Mouse (Mus musculus) mouse trophoblast stem cell (cell line): ENCODE measurements around the gene Gm4969.

ENCODE experiments used
- in situ Hi-C, 2 experiments: fragments of 300-500 bp; cut with MseI, MboI; formaldehyde crosslinking; loops; 2 replicates in 1 of 2; 3 replicates in 1 of 2; pipeline ENCODE4 v1.15.1; 2025

The Gm4969 gene

DNA sequence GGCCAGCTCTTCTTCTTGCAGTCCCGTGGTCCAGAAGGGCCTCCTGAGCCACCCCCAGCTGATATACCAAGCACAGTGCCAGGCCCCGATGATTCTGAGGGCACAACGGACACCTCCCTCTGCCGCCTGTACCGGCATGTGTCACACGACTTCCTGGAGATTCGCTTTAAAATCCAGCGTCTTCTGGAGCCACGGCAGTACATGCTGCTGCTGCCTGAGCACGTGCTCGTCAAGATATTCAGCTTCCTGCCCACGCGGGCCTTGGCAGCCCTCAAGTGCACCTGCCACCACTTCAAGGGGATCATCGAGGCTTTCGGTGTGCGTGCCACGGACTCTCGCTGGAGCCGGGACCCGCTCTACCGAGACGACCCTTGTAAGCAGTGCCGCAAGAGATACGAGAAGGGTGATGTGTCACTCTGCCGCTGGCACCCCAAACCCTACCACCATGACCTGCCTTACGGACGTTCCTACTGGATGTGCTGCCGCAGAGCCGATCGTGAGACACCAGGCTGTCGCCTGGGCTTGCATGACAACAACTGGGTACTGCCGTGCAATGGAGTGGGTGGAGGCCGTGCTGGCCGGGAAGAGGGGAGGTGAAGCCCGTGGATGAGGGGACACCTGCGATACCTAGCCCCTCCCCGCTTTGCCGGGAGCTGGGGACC is 18.6 kb upstream of the Gm4969 start:
- in situ Hi-C loops: no loop called here

DNA sequence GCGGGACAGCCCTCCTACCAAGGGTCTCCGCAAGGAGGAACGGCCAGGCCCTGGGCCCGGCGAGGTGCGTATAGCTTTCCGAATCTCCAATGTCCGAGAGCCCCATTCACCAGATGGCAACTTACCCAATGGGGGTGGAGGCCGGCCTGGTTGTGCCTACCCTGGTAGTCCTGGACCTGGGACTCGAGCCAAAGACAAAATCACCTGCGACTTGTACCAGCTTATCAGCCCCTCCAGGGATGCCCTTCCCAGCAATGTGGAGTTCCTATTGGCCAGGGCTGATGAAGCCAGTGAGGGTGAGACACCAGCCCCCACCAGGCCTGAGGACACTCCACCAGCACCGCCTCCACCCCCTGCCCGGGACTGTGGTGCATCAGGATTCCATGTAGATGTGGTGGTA is 18.0 kb upstream of the Gm4969 start:
- in situ Hi-C loops: no loop called here

DNA sequence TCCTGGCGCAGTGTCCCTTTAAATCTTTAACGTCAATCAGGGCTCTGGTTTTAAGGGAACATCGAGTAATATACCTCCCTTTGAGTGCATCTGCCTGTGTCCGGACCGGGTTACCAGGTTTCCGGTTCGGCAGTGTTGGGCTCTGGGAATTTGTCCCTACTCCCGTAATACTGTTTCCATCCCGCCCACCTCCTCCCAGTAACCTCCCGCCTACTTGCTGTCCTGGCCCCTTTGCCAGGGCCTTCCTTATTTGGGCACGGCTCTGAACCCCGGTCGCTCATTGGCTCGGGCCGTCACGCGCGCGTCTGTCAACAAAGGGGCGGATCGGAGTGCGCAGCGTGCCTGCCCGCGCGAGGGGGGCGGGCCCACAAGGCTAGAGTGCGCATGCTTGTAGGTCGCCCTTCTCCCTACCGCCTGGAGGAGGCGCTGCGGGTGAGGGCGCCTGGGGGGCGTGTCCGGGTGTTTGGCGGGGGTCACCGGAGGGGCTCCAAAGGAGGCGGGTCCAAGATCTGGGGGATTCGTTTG is 13.2 kb upstream of the Gm4969 start:
- in situ Hi-C loops: no loop called here

DNA sequence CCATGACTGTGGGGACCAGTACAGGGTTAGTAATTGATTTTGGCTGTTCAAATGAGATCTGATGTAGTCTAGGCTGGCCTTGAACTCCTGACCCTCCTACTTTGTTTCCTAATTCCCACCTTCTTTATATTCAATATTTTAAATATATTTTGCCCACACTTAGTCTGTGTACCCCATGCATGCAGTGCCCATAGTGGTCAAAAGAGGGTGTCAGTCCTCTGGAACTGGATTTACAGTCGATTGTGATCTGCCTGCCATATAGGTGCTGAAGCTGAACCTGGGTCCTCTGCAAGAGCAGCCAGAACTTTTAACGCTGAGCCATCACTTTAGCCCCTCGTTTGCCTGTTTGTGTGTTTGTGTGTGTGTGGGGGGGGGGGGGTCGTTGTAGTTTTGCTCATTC is 12.5 kb upstream of the Gm4969 start:
- in situ Hi-C loops: no loop called here

DNA sequence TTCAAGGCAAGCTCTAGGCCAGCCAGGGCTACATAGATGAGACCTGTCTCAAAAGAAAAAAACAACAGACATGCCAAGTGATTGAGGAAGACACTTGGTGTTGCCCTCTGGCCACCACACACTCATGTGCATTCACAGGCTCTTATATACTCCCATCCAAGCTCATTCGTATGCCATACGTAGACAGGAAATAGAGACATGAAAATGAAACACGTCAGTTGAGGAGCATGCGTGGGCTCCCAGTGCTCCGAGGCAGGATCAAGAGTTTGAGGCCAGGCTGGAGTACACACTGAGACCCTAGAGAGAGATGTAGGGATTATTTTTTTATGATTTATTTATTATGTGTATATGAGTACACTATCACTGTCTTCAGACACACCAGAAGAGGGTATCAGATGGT is 11.2 kb upstream of the Gm4969 start:
- in situ Hi-C loops: no loop called here

DNA sequence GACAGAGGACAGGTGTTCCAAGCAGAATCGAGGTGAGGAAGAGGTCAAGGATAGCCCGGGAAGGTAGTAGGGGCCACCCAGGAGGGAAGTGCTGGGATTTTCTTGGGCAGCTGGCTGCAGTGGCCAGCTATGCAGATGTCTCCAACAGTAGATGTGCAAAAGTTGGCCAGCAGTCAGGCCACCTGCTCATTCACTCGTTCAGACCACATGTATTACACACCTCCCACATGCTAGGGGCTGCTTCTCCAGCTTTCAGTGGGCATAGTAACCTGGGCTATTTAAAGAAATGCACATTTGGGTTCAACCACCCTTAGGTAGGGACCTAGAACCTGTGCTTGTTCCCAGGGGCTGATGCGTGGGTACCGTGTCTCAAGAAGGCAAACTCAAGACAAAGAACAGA is 9.6 kb upstream of the Gm4969 start:
- in situ Hi-C loops: no loop called here

DNA sequence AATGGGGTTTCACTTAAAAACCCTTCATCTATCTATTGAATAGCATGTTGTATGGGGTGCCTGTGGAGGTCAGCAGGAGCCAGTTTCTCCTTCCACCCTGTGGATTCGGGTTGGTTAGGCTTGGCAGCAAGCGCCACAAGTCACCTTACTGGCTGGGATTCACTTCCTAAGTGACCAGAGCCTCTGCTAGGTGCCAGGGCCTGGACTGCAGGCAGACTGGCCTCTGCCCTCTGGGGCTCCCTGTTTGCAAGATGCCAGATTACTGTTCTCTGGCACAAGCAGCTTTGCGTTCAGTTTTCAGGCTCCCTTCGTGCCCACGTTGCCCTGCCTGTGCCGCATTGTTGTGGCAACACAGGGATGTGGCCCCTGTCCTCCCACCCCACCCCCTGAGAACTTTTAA is 6.5 kb upstream of the Gm4969 start:
- in situ Hi-C loops: no loop called here

DNA sequence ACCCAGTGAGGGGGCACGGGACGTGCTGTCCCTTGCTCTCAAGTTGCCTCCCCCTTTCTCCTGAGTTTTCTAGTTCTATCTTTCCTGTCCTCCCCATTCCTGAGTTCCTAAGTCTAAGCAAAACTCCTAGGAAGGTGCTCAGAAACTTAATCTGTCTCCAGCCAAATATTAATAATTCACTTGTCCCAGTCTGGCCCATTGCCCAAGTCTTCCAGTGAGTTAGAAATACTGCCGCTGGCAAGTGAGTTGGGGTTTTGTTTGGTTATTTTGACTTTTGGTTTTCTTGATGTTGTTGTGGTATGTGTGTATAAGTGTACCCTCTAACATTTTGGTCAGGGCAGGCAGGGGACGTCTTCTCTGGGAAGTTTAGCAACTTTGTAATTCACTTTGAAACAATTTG is 3.5 kb upstream of the Gm4969 start:
- in situ Hi-C loops: no loop called here

DNA sequence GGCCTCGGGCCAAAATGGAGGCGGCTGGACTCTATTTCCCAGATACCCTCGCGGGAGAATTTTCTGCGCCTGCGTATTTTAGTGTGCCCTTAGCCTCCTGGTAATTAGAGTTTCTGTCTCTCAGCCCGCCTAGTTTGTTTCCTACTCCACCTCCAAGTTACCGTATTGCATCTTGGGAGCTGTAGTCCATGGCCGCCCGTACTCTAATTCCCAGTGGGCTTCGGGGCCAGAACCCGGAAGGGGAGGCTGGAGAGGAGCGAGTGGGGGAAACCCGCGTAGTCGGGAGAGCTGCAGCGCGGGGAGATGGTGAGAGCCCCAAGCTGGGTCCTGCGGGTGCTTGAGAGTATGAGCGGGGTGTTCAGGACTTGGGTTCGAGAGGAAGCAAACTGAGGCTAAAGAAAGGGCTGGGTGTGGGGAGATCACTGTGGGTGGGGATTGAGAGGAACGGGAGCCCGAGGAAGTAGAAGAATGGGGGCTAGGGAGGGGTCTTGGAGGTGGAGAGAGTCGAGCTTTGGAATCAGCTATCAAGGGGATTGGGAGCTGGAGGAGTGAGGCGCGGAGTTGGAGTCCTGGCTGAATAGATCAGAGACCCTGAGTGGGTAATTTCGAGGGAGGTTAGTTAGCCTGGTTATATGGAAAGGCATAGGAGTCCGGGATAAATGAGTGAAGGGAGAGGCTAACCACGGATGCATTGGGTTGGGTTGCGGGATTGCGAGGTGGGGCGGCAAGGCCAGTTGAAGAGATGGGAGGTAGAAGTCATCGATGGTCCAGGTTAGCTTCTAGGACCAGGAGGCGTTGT is 1.7 kb upstream of the Gm4969 start, which contains the start of gene Fbxo46:
TSS of gene Fbxo46 (plus strand) at position 229 of the 799 bp plus-strand sequence.
- in situ Hi-C loops: no loop called here

DNA sequence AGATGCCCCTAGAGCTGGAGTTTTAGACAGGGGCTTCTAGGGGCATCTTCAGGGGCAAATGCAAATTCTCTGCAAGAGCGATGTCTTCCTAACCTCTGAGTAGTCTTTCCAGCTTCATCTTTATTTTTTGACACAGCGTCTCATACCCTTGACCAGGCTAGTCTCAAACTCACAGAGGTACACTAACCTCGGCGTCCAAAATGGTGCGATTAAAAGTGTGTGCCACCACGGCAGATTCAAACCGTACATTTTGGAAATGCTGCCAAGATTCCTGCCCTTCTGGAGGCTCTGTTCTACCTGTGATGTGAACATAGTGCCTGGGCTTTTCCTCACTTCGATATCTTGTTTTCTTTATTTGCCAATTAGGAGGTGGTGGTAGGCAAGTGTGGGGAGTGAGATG is 915 bp upstream of the Gm4969 start:
- in situ Hi-C loops: no loop called here

DNA sequence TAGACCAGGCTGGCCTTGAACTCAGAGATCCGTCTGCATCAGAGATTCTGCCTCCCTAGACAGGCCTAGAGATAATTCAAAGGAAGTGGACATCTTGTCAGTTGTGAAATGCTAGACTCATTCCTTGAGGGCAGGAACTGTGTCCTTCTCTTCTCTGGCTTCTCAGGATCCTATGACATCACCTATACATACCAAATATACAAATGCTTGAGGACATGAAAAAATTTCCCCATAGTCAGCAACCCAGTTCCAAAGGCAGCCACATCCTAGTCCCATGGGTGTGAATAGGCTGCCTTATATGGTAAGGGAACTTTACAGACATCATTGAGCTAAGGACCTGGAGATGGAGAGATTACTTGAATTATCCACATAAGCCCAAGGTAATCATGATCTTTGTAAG is 8.6 kb downstream of the Gm4969 start:
- in situ Hi-C loops: no loop called here

DNA sequence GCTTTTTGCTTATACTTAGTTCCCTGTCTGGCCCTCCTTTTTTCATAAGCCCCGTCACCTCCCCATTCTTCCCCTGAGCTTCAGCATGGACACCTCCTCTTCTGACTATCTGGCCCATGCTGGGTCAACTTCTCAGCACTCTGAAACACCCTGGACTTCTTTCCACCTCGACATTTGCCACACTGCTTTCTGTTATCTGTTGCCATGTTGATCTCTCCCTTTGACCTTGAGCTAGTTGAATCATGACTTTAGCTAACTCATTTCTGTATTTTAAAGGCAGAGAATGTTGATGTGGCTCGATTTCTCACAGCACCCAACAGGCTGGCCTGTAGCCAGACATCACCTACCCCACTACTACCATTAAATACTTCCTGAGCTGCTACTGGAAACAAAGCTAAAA is 10.7 kb downstream of the Gm4969 start:
- in situ Hi-C loops: no loop called here

DNA sequence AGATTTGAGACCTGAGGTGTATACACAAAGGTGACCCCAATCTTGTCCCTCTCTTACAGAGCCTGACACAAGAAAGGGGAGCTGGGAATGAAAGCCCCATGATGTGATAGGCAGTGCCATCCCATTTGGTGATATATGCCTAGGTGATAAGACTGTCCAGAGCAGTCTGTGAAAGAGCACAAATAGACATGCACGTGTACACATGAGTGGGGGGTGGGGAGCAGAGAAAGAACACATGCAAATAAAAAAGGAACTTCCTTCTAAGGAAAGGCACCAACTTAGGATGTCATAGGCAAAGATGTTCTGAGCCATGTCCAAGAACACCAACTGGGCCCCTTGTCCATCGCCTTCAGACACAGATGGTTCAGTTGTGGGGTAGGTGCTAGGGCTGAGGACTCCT is 13.7 kb downstream of the Gm4969 start:
- in situ Hi-C loops: no loop called here

DNA sequence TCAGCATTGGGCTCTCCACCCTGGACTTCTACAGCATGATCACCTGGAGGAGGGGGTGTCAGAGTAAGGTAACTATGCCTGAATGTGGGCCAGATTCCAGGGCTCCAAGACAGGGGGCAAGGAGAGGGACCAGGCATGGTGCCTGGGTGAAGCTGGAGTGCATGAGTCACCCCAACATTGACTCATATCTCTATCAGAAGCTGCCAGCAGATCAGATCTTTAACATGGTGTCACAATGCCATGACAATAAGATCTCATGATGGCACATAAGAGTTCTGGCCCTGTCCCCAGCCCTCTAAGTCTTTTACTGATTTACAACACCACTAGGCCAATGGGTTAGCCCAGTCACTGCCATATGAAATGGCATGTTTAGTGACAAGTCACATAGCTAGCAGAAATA is 14.4 kb downstream of the Gm4969 start:
- in situ Hi-C loops: no loop called here

DNA sequence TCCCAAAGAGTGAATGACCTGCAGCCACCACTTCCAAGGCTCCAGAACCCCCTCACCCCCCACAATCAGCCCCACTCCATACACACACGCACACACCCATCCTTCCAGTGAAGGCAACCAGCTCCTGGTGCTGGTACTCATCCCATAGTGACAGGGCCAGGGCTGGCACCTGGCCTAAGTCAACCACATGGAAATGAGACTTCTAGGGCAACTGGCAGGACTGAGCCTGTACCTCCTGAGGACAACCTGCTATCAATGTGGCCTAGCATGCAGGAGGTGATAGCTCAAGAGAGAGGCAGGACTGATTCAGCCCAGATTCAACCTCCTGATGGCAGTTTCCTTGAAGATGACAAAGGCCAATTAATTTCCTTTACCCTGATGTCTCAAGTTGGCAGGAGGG is 17.9 kb downstream of the Gm4969 start:
- in situ Hi-C loops: no loop called here

DNA sequence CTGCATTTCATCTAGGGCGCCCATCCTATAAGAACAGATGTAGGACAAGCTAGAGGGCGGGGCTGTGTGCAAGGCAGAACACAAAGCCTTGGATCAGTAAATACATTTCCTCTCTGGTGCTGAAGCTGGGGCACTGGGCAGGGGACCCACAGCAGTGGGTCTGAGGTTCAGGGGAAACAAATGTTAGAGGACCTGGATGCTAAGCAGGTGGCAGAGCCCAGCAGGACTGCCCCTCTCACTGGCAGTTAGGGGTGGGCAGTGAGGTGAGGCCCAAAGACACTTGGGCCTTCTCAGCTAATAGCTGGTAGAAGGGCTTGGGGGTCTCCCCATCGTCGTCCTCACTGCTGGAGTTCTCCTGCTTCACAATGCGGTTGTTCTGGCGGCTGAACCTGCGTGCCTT is 19.4 kb downstream of the Gm4969 start:
- in situ Hi-C loops: no loop called here

DNA sequence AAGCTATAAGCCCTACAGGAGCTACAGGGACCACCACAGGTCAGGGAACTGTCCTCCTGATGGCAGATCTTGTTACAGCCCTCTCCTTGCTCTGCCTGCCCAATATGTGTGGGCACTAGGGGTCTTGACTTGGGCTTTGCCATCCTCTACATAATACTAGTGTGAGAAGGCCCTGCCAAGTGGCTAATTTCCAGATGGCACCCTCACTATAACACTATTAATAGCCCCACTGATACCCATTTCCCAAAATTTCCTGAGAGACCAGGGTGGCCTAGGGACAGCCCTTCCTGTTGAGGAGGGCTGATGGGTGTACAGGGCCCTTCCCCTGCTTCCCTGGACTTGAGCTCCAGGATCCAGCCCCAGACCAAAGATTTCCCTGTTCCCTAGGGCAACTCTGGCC is 20.3 kb downstream of the Gm4969 start:
- in situ Hi-C loops: no loop called here

DNA sequence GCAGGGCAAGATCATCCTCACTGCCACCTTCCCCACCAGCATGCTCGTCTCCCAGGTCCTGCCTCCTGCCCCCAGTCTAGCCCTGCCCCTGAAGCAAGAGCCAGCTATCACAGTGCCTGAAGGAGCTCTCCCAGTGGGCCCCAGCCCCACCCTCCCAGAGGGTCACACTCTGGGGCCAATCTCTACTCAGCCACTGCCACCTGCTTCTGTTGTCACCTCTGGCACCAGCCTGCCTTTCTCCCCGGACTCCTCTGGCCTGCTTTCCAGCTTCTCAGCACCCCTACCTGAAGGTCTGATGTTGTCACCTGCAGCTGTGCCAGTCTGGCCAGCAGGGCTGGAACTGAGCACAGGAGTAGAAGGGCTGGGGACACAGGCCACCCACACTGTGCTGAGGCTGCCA is 21.0 kb downstream of the Gm4969 start:
- in situ Hi-C loops: no loop called here

DNA sequence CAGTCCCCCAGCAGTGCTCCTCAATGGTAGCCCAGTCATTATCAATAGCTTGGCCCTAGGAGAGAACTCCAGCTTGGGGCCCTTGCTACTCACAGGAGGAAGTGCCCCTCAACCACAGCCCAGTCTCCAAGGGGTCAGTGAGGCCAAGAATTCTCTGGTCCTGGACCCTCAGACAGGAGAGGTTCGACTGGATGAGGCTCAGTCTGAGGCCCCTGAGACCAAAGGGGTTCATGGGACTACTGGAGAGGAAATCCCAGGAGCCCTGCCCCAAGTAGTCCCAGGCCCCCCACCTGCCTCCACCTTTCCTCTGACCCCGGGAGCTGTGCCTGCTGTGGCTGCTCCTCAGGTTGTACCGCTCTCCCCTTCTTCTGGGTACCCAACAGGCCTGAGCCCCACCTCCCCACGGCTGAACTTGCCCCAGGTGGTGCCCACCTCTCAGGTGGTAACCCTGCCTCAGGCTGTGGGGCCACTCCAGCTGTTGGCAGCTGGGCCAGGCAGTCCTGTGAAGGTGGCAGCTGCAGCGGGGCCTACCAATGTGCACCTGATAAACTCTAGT is 21.7 kb downstream of the Gm4969 start:
- in situ Hi-C loops: no loop called here

DNA sequence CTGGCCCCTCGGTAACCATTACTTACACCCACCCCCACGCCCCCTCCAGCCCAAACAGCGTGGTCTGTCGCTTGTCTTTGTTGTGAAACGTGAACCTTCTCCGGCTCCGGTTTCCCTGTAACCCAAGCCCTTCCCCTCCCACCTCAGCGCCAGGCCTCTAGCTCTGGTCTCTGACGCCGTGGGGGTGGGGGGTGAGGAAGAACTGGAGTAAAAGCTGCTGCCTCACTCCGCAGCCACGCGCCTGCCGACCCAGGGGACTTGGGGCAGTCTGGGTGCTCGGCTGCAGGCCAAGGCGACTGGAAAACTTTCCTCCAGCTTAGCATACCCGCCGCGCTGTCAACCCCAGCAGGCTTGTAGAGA is 22.4 kb downstream of the Gm4969 start:
- in situ Hi-C loops: no loop called here

DNA sequence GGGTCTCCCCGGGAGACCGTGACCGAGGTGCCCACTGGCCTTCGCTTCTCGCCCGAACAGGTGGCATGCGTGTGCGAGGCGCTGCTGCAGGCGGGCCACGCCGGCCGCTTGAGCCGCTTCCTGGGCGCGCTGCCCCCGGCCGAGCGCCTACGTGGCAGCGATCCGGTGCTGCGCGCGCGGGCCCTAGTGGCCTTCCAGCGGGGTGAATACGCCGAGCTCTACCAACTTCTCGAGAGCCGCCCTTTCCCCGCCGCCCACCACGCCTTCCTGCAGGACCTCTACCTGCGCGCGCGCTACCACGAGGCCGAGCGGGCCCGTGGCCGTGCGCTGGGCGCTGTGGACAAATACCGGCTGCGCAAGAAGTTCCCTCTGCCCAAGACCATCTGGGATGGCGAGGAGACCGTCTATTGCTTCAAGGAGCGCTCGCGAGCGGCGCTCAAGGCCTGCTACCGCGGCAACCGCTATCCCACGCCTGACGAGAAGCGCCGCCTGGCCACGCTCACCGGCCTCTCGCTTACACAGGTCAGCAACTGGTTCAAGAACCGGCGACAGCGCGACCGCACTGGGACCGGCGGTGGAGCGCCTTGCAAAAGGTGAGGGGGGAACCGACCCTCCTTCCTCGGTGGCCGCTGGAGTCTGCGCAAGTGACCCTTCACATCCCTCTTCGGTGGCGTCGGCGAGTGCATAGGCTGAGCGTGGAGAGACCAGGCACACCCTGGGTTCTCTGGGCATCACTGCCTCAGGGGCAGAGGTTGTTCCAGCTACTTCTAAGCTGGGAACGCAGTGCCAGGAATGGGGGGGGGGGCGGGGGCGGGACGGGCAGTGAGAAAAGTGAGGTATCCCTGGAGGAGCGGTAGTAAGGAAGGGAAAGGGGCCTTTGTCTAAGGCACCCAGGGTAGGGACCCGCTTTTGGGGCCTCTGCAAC is 23.1 kb downstream of the Gm4969 start:
- in situ Hi-C loops: no loop called here

DNA sequence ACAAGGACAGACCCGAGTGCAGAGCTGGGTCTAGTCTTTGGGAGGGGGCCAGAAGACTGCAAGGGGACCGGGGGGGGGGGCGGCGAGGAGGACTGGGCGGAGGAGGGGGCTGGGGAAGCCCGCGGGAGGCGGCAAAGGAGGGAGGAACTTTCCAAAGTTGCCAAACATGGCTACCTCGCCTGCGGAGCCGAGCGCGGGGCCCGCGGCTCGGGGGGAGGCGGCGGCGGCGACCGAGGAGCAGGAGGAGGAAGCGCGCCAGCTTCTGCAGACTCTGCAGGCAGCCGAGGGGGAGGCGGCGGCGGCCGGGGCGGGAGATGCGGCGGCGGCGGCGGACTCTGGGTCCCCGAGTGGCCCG is 23.7 kb downstream of the Gm4969 start, which contains the start of gene Six5:
TSS of gene Six5 (plus strand) at position 124 of the 355 bp plus-strand sequence.
- in situ Hi-C loops: no loop called here
